Mouse (Mus musculus): ENCODE data around the gene Cenpq. TPM values are rescaled to one million over a fixed set of nuclear protein-coding genes. Genes with fewer than 3 reads are reported as not detected.

Gene Cenpq
- 10 to 100 TPM; 40.2 to 41.8 TPM for total RNA-seq (2023)

DNA sequence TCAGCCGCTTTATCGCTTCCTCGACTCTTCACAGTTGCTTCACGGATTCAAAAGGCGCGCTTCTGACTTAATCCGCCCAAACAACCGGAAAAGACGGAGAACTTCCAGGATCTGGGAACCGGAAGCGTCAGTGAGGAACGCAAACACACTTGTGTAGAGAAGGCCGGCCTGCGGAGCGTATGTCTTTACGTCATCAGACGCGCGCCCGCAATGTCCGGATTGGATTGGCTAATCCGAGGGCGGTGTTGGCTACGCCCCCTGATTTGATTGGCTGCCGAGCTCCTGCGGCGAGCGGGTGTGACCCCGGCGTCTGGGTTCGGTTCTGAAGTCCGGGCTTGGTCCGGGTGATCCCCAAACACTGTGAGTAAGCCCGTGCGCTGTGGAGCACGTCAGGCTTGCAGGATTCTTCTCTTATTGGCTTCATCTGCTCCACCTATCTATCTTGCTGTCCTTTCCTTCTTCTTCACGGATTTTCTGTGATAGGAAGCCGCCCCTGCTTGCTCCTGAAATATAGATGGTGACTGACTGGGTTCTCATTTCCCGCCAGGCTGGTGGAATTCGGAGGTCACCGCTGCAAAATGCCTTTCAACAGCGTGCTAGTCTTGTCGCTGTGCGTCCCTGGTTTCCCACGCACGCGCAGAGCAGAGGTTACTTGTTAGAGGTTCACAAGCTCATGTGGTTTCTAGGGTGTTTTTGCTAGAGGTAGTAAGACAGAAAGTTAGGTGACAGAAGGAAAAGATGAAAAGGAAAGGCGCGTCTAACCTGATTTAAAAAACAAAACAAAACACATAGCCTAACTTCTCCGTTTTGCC is at the start of gene Cenpq, which contains the start of gene Mut:
Cenpq (minus strand) TSS at position 628 of the 812 bp plus-strand sequence.
Mut (plus strand) TSS at position 266 of the 812 bp plus-strand sequence.

DNA sequence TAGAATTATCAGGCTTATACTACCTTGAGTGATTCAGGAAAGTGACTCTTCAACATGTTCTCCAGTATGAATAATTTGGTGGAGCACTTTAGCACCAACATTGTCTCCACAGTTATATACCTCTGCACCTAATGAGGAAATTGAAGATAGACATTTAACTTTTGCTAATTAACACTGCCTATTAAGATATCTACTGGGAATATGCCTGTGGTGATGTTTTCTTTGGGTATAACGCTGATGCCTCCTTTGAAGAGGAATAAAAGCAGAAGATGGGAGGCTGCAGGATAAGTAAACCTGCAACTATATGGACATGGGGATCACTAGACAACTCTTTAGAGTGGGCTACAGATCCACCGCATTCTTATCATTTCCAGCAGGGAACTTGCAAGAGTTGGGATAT is 20.6 kb downstream of the Cenpq start, which contains the start of gene Glyatl3:
Glyatl3 (minus strand) TSS at position 101 of the 400 bp plus-strand sequence.

DNA sequence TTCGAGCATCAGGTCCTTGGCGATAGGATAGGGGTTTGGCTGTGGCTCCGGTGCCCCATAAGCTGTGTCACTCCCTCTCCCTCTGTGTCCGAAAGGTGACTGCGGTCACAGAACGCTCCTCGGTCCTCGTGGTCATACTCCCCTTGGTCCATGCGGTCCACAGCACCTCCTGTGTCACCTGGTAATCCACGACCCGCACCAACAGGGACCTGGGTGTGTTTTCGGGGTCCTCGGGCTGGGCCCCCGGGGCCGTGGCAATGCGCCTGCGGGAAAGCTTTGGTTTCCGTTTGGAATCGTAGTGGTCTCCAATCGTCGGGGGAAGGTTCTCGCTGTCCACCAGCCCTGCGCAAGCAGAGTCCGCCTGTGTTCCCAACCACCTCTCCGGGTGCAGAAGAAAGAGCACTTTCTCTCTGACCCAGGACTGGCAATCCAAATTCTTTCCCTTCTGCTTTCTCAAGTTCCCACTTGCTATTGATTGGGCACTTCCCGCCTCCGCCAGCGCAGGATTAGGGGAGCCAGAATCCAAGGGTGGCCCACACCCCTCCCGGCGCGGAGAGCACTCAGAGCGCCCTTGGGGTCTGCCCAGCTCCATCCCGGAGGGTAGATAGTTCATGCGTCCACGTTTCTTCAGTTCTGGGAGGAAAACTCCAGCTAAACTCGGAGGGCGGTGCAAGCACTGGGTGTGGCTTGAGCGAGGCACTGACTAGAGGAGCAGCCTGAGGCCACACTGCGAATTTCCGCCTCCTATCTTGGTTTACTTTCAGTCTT is 54.7 kb downstream of the Cenpq start, which contains the start of gene 9130008F23Rik:
9130008F23Rik (minus strand) TSS at position 636 of the 768 bp plus-strand sequence.

Other genes starting within 250 kb of the Cenpq start
- not detected for gene Esp1, start 207.9 kb downstream of the Cenpq start, total RNA-seq (2023)
- gene Crisp2, start 128.0 kb downstream of the Cenpq start, total RNA-seq (2023): not detected
- gene Rhag, start 123.9 kb downstream of the Cenpq start, total RNA-seq (2023): not detected
- gene 9130008F23Rik, start 54.5 kb downstream of the Cenpq start, total RNA-seq (2023): not detected
- under 1 TPM in 1 of 2 experiments, not detected in 1; 0.80 TPM for gene Glyatl3, start 20.7 kb downstream of the Cenpq start, total RNA-seq (2023)
- gene Mut, start 362 bp downstream of the Cenpq start, total RNA-seq (2023): 10 to 100 TPM in 1 of 2 experiments, 1 to 10 TPM in 1; 9.7 to 12.4 TPM